Mouse (Mus musculus): ENCODE measurements around the gene Stk32c. TPM values are rescaled to one million over a fixed set of nuclear protein-coding genes. Genes with fewer than 3 reads are reported as not detected.
A peak's percentile ranks its signal among the peaks of the same experiment; 100 is the strongest.

Gene Stk32c
- polyA plus RNA-seq, 1 experiment from 2014 or later: 0.11 TPM

- no peak overlapping the region for H3K9ac ChIP-seq
- no peaks in the 10 kb centered on the region for H3K9me3 ChIP-seq
- no peak overlapping the region for H3K4me2 ChIP-seq
- H3K4me1 ChIP-seq: peaks cover 10% of the 10 kb centered on the region
- no peak overlapping the region for H3K4me3 ChIP-seq
- peaks cover 66% of the 10 kb centered on the region for H3K27me3 ChIP-seq (replicated peaks)
- no peak overlapping the region for H3K27ac ChIP-seq (replicated peaks)
- ATAC-seq (ENCODE audit: extremely low read depth, insufficient number of reproducible peaks, low FRiP score, low TSS enrichment): no peak
- 65% methylated on average over 4 of the region's 4 CpGs for WGBS
- no peaks in the 10 kb centered on the region for H3K36me3 ChIP-seq
Measured at GRCm38 (mm10) chr7:139080714-139081113, 132.4 kb downstream of the Stk32c start.

- Histone ChIP-seq H3K9me3 (no peaks in the 10 kb centered on the region), H3K4me1 (peaks cover 8% of the 10 kb centered on the region), H3K4me2 (no peak overlapping the region), H3K36me3 (no peaks in the 10 kb centered on the region), H3K4me3 (no peak overlapping the region), H3K27me3 (replicated peaks) (peaks cover 50% of the 10 kb centered on the region), H3K9ac (no peak overlapping the region), H3K27ac (replicated peaks) (no peak overlapping the region)
- no peak for ATAC-seq (ENCODE audit: extremely low read depth, insufficient number of reproducible peaks, low FRiP score, low TSS enrichment)
- WGBS: 59% methylated on average over 7 of the region's 7 CpGs
Measured at GRCm38 (mm10) chr7:139079141-139079540, 134.0 kb downstream of the Stk32c start.

- Histone ChIP-seq H3K36me3 (no peaks in the 10 kb centered on the region), H3K4me1 (peaks cover 8% of the 10 kb centered on the region), H3K27me3 (replicated peaks) (peaks cover 45% of the 10 kb centered on the region), H3K4me3 (no peak overlapping the region), H3K27ac (replicated peaks) (no peak overlapping the region), H3K9ac (no peak overlapping the region), H3K9me3 (no peaks in the 10 kb centered on the region), H3K4me2 (no peak overlapping the region)
- no peak for ATAC-seq (ENCODE audit: extremely low read depth, insufficient number of reproducible peaks, low FRiP score, low TSS enrichment)
- 60% methylated on average over 6 of the region's 6 CpGs for WGBS
Measured at GRCm38 (mm10) chr7:139078181-139078580, 134.9 kb downstream of the Stk32c start.

- Histone ChIP-seq H3K36me3 (no peaks in the 10 kb centered on the region), H3K27ac (replicated peaks) (no peak overlapping the region), H3K9me3 (no peaks in the 10 kb centered on the region), H3K4me3 (no peak overlapping the region), H3K4me1 (peaks cover 8% of the 10 kb centered on the region), H3K27me3 (replicated peaks) (peaks cover 36% of the 10 kb centered on the region), H3K9ac (peak overlapping the region; percentile 29; the same call in 1 of the 2 replicates), H3K4me2 (no peak overlapping the region)
- no peak for ATAC-seq (ENCODE audit: extremely low read depth, insufficient number of reproducible peaks, low FRiP score, low TSS enrichment)
- 13% methylated on average over 7 of the region's 7 CpGs for WGBS
Measured at GRCm38 (mm10) chr7:139077283-139077682, 135.8 kb downstream of the Stk32c start.

- H3K4me1 ChIP-seq: peaks cover 8% of the 10 kb centered on the region
- H3K36me3 ChIP-seq: no peaks in the 10 kb centered on the region
- 60% methylated on average over 14 of the region's 14 CpGs for WGBS
- peaks cover 29% of the 10 kb centered on the region for H3K27me3 ChIP-seq (replicated peaks)
- no peak for ATAC-seq (ENCODE audit: extremely low read depth, insufficient number of reproducible peaks, low FRiP score, low TSS enrichment)
- H3K4me3 ChIP-seq: no peak overlapping the region
- no peak overlapping the region for H3K4me2 ChIP-seq
- no peak overlapping the region for H3K27ac ChIP-seq (replicated peaks)
- no peak overlapping the region for H3K9ac ChIP-seq
- H3K9me3 ChIP-seq: no peaks in the 10 kb centered on the region
Measured at GRCm38 (mm10) chr7:139075054-139075794, 137.9 kb downstream of the Stk32c start.

- Histone ChIP-seq H3K4me3 (no peak overlapping the region), H3K4me1 (peaks cover 8% of the 10 kb centered on the region), H3K36me3 (no peaks in the 10 kb centered on the region), H3K27ac (replicated peaks) (no peak overlapping the region), H3K9ac (no peak overlapping the region), H3K27me3 (replicated peaks) (peaks cover 29% of the 10 kb centered on the region), H3K9me3 (no peaks in the 10 kb centered on the region), H3K4me2 (no peak overlapping the region)
- 19% methylated on average over 6 of the region's 6 CpGs for WGBS
- ATAC-seq (ENCODE audit: extremely low read depth, insufficient number of reproducible peaks, low FRiP score, low TSS enrichment): no peak
Measured at GRCm38 (mm10) chr7:139074189-139074588, 138.9 kb downstream of the Stk32c start.

GRCm38 (mm10) chr7:139068182-139068623 is 144.9 kb downstream of the Stk32c start:
- Histone ChIP-seq H3K27me3 (replicated peaks) (peaks cover 13% of the 10 kb centered on the region; the same call in 1 of the 2 replicates), H3K4me3 (no peak overlapping the region), H3K4me1 (no peaks in the 10 kb centered on the region), H3K4me2 (no peak overlapping the region), H3K27ac (replicated peaks) (no peak overlapping the region), H3K36me3 (no peaks in the 10 kb centered on the region), H3K9me3 (no peaks in the 10 kb centered on the region), H3K9ac (no peak overlapping the region)
- ATAC-seq (ENCODE audit: extremely low read depth, insufficient number of reproducible peaks, low FRiP score, low TSS enrichment): no peak
- 0% methylated on average over 2 of the region's 2 CpGs for WGBS

- Histone ChIP-seq H3K4me1 (no peaks in the 10 kb centered on the region), H3K4me2 (no peak overlapping the region), H3K4me3 (no peak overlapping the region), H3K36me3 (no peaks in the 10 kb centered on the region), H3K27me3 (replicated peaks) (peaks cover 19% of the 10 kb centered on the region; the same call in 1 of the 2 replicates), H3K9me3 (no peaks in the 10 kb centered on the region), H3K27ac (replicated peaks) (no peak overlapping the region), H3K9ac (no peak overlapping the region)
- WGBS: 48% methylated on average over 4 of the region's 4 CpGs
- no peak for ATAC-seq (ENCODE audit: extremely low read depth, insufficient number of reproducible peaks, low FRiP score, low TSS enrichment)
Measured at GRCm38 (mm10) chr7:139063406-139063805, 149.7 kb downstream of the Stk32c start.

Other genes with a start within 250 kb of the Stk32c start
- gene Dpysl4, start 127.3 kb downstream of the Stk32c start, polyA plus RNA-seq (2015; fragmentation: Nextera tagmentation; extraction: Ambion mirVana): 3.2 and 3.5 TPM in 2 replicates
- gene Lrrc27, start 319 bp downstream of the Stk32c start, polyA plus RNA-seq (2015; fragmentation: Nextera tagmentation; extraction: Ambion mirVana): 2.3 and 3.3 TPM in 2 replicates
- 7.3 and 8.0 TPM in 2 replicates for gene Pwwp2b, start 35.2 kb upstream of the Stk32c start, polyA plus RNA-seq (2015; fragmentation: Nextera tagmentation; extraction: Ambion mirVana)
- 58.4 and 58.5 TPM in 2 replicates for gene Inpp5a, start 175.8 kb upstream of the Stk32c start, polyA plus RNA-seq (2015; fragmentation: Nextera tagmentation; extraction: Ambion mirVana)

Measured in heart, embryonic 13.5 days (tissue).